In genomic region chr4:49739561-49739960, GRCm38 (mm10) we compare ENCODE assay signal across 16 mouse cellular contexts. TPM values are rescaled to one million over a fixed set of nuclear protein-coding genes. Genes with fewer than 3 reads are reported as not detected.
"Had no signal": no experiment of that assay in that cellular context is flagged by ENCODE, and none has a peak within 500 bp of the region (broad histone marks: within the 10 kb centered on the region; RNA-seq: fewer than 3 reads in every experiment).

No protein-coding gene starts in this region.

- H3K4me3 ChIP-seq: intestine, embryonic 15.5 days; layer of hippocampus, adult 2 months; limb, embryonic 12.5 days; liver, embryonic 13.5 days; megakaryocyte, embryonic 14.5 days; midbrain, embryonic 12.5 days had no signal

- H3K9me3 ChIP-seq: intestine, embryonic 15.5 days; limb, embryonic 12.5 days; liver, embryonic 13.5 days; megakaryocyte, embryonic 14.5 days; midbrain, embryonic 12.5 days had no signal

- H3K4me2 ChIP-seq: hindbrain, embryonic 14.5 days; intestine, embryonic 15.5 days; limb, embryonic 12.5 days; liver, embryonic 13.5 days; midbrain, embryonic 12.5 days had no signal

- H3K9ac ChIP-seq: hindbrain, embryonic 14.5 days; intestine, embryonic 15.5 days; limb, embryonic 12.5 days; liver, embryonic 13.5 days; liver, postnatal 0 days; midbrain, embryonic 12.5 days had no signal

- H3K27ac ChIP-seq: hindbrain, embryonic 14.5 days; intestine, embryonic 15.5 days; layer of hippocampus, adult 2 months; limb, embryonic 12.5 days; liver, embryonic 13.5 days; midbrain, embryonic 12.5 days had no signal

- ATAC-seq: intestine, embryonic 15.5 days; liver, postnatal 0 days; midbrain, embryonic 16.5 days had no signal

- DNase-seq: kidney, postnatal 25 days; liver; liver, embryonic 13.5 days; liver, postnatal 0 days; right cerebral cortex, postnatal 14 days; thymus, adult 18-20 months; thymus, postnatal 14 days had no signal

- H3K36me3 ChIP-seq: intestine, embryonic 15.5 days; limb, embryonic 12.5 days; liver, embryonic 13.5 days; midbrain, embryonic 12.5 days had no signal

- H3K4me1 ChIP-seq: intestine, embryonic 15.5 days; limb, embryonic 12.5 days; liver, embryonic 13.5 days; megakaryocyte, embryonic 14.5 days; midbrain, embryonic 12.5 days had no signal

- H3K27me3 ChIP-seq: intestine, embryonic 15.5 days; limb, embryonic 12.5 days; liver, embryonic 13.5 days; megakaryocyte, embryonic 14.5 days; midbrain, embryonic 12.5 days had no signal

RNA-seq across cellular contexts. Expression of gene Ppp3r2, which starts 57.7 kb away (rescaled TPM):
- polyA plus RNA-seq: kidney, embryonic 14.5 days; liver, embryonic 13.5 days; liver, postnatal 0 days; spleen, adult 2 months had no signal
